Mouse (Mus musculus): ENCODE measurements around the gene Nfkbid. TPM values are rescaled to one million over a fixed set of nuclear protein-coding genes. Genes with fewer than 3 reads are reported as not detected.
A peak's percentile ranks its signal among the peaks of the same experiment; 100 is the strongest.

The Nfkbid gene
- polyA plus RNA-seq, 1 experiment from 2014 or later: 2.0 TPM

DNA sequence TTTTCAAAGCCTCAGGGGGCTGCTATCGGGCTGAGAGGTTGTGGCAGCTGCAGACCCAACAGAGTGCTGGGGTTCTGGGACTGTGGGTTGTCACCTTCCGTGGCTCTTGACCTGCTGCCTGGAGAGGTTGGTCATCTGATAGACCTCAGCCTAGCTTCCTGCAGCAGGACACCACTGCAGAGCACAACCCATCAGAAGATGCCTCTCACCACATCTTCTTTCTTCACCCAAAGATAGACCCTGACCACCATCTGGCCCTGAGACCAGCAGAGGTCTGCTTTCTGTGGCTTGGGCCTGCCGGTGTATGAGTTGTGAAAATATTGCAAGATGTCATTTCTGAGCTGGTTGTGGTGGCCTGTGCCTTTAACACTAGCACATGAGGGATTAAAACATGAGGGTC lies 10.5 kb upstream of the Nfkbid start:
- Histone ChIP-seq H3K27ac (no peak overlapping the region), H3K4me2 (no peak overlapping the region), H3K4me3 (replicated peaks) (no peak overlapping the region), H3K27me3 (0 out of 2 replicates have a peak, but pooled peaks cover 4% of the 10 kb centered on the region), H3K4me1 (no peaks in the 10 kb centered on the region), H3K9ac (no peak overlapping the region), H3K36me3 (no peaks in the 10 kb centered on the region), H3K9me3 (replicated peaks) (no peaks in the 10 kb centered on the region)
- WGBS: 61% methylated on average over 3 of the region's 3 CpGs
- ATAC-seq (replicated peaks; ENCODE audit: low FRiP score): no peak

DNA sequence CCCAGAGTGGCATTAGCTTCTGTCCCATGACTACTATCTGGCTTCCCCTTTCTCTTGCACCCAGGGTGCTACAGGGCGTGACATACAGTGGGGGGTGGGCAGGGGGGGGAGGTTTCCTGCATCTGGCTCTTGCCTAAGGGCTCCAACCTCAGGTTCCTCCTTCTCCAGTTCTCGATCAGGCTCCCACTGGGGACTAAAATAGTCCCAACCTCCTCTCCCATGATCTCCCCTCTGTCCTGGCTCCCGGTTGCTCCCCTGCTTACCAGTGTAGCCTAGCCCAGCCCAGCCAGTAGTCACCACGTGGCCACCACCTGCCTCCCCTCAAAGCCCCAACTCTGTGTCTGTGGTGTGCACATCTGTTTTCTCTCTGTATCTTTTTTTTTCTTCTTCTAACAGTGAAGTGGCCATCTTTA lies 8.8 kb upstream of the Nfkbid start:
- Histone ChIP-seq H3K9me3 (replicated peaks) (no peaks in the 10 kb centered on the region), H3K27ac (no peak overlapping the region; the same call in 1 of the 2 replicates), H3K36me3 (no peaks in the 10 kb centered on the region), H3K9ac (no peak overlapping the region), H3K4me2 (no peak overlapping the region), H3K4me3 (replicated peaks) (no peak overlapping the region), H3K27me3 (0 out of 2 replicates have a peak, but pooled peaks cover 4% of the 10 kb centered on the region), H3K4me1 (no peaks in the 10 kb centered on the region)
- ATAC-seq (replicated peaks; ENCODE audit: low FRiP score): no peak
- WGBS: 42% methylated on average over 4 of the region's 4 CpGs

GRCm38 (mm10) chr7:30413596-30413995 lies 7.9 kb upstream of the Nfkbid start, which contains the start of gene Tyrobp:
TSS of gene Tyrobp (plus strand) at chr7:30413760.
- H3K4me2 ChIP-seq: no peak within 1 kb of the TSS
- WGBS: 68% methylated on average over 5 of the region's 5 CpGs
- no peak within 1 kb of the TSS for H3K4me3 ChIP-seq (replicated peaks)
- H3K27ac ChIP-seq: no peak within 1 kb of the TSS; the same call in 1 of the 2 replicates
- H3K36me3 ChIP-seq: no peaks in the 10 kb centered on the region
- H3K9me3 ChIP-seq (replicated peaks): no peaks in the 10 kb centered on the region
- no peaks in the 10 kb centered on the region for H3K4me1 ChIP-seq
- ATAC-seq (replicated peaks; ENCODE audit: low FRiP score): no peak
- 0 out of 2 replicates have a peak, but pooled peaks cover 4% of the 10 kb centered on the region for H3K27me3 ChIP-seq
- no peak within 1 kb of the TSS for H3K9ac ChIP-seq

DNA sequence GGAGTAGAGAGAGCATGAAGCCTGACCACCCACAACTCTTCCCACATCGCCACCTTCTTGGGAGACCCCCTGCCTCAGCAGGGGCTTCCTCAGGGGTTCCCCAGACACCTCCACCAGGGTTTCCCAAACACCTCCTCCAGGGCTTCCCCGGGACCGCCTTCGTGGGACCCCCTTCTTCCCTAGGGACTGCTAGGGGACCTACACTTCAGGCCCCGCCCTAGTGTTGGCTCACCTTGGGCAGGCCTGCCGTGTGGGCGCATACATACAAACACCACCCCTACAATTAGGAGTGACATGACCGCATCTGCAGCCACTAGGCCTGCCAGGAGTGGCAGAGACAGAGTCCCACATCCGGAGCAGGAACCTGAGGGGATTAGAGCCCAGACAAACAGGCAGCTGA lies 3.7 kb upstream of the Nfkbid start:
- Histone ChIP-seq H3K4me1 (peaks cover 17% of the 10 kb centered on the region), H3K27ac (no peak overlapping the region), H3K9ac (no peak overlapping the region), H3K27me3 (0 out of 2 replicates have a peak, but pooled peaks cover 9% of the 10 kb centered on the region), H3K4me3 (replicated peaks) (no peak overlapping the region), H3K9me3 (replicated peaks) (peaks cover 6% of the 10 kb centered on the region; the same call in 1 of the 2 replicates), H3K4me2 (no peak overlapping the region), H3K36me3 (no peaks in the 10 kb centered on the region)
- no peak for ATAC-seq (replicated peaks; ENCODE audit: low FRiP score)
- WGBS: 82% methylated on average over 9 of the region's 9 CpGs

GRCm38 (mm10) chr7:30419561-30420499 lies 1.7 kb upstream of the Nfkbid start, which contains the start of gene Hcst:
TSS of gene Hcst (minus strand) at chr7:30419854.
- 68% methylated on average over 10 of the region's 10 CpGs for WGBS
- no peak within 1 kb of the TSS for H3K27ac ChIP-seq
- H3K4me2 ChIP-seq: no peak within 1 kb of the TSS
- peaks cover 6% of the 10 kb centered on the region; the same call in 1 of the 2 replicates for H3K9me3 ChIP-seq (replicated peaks)
- no peak within 1 kb of the TSS for H3K4me3 ChIP-seq (replicated peaks)
- 0 out of 2 replicates have a peak, but pooled peaks cover 9% of the 10 kb centered on the region for H3K27me3 ChIP-seq
- peaks cover 24% of the 10 kb centered on the region for H3K4me1 ChIP-seq
- no peak within 1 kb of the TSS for H3K9ac ChIP-seq
- no peaks in the 10 kb centered on the region for H3K36me3 ChIP-seq
- no peak for ATAC-seq (replicated peaks; ENCODE audit: low FRiP score)

DNA sequence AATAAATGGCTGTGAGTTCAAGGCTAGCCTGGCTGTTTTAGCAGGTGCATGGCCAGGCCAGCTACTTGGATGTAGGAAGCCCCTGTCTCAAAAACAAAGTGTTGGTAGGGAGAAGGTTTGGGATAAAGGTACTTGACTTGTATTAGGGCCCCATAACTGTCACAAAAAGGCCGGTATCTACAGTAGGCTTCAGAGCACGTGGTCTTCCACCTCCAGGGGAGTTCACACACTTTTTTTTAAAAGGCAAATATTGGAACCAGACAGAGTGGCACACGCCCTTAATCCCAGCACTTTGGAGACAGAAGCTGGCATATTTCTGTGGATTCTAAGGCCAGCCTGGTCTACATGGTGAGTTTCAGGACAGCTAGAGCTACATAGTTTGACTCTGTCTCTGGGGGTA lies 859 bp upstream of the Nfkbid start:
- Histone ChIP-seq H3K36me3 (peaks cover 6% of the 10 kb centered on the region; the same call in 1 of the 2 replicates), H3K27ac (no peak overlapping the region), H3K27me3 (0 out of 2 replicates have a peak, but pooled peaks cover 9% of the 10 kb centered on the region), H3K9me3 (replicated peaks) (peaks cover 6% of the 10 kb centered on the region; the same call in 1 of the 2 replicates), H3K4me1 (peaks cover 24% of the 10 kb centered on the region), H3K4me2 (no peak overlapping the region), H3K4me3 (replicated peaks) (no peak overlapping the region), H3K9ac (no peak overlapping the region)
- WGBS: 86% methylated on average over 3 of the region's 3 CpGs
- no peak for ATAC-seq (replicated peaks; ENCODE audit: low FRiP score)

DNA sequence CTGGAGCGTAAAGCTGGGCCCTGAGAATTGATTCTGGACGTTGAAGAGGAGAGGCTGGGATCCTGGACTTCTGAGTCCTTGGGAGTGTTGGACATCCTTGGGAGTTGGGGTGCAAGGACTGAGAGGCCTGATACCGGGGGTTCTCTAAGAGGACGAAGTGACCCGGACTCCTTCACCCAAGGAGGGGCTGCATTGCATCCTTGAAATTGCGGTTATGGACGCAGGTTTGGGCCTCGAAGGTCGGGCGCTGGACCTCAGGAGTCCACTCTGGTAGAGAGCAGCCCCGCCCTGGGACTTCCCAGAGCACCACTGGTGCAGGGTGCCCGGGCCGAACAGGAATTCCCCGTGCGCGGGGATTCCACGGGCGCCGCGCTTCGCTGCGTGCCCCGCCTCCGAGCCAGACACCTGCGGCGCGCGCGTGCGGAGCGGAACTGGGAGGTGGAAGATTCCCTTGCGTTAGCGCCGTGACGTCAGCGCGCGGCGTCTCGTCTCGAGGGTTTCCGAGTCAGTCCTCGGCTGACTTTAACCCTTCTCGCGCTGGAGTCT lies 431 bp downstream of the Nfkbid start:
- Histone ChIP-seq H3K27me3 (0 out of 2 replicates have a peak, but pooled peaks cover 9% of the 10 kb centered on the region), H3K4me2 (peak overlapping the region; percentile 97), H3K4me1 (peaks cover 24% of the 10 kb centered on the region), H3K27ac (peak overlapping the region; percentile 74), H3K36me3 (peaks cover 13% of the 10 kb centered on the region), H3K9me3 (replicated peaks) (peaks cover 6% of the 10 kb centered on the region; the same call in 1 of the 2 replicates), H3K9ac (peak overlapping the region; percentile 57), H3K4me3 (replicated peaks) (peak overlapping the region; percentile 64)
- under 1% methylated on average over 45 of the region's 45 CpGs for WGBS
- peak; percentile 78 for ATAC-seq (replicated peaks; ENCODE audit: low FRiP score)

- H3K4me2 ChIP-seq: peak overlapping the region; percentile 97
- H3K9ac ChIP-seq: peak overlapping the region; percentile 57
- peaks cover 6% of the 10 kb centered on the region; the same call in 1 of the 2 replicates for H3K9me3 ChIP-seq (replicated peaks)
- H3K4me3 ChIP-seq (replicated peaks): peak overlapping the region; percentile 64
- 0 out of 2 replicates have a peak, but pooled peaks cover 9% of the 10 kb centered on the region for H3K27me3 ChIP-seq
- peak overlapping the region; percentile 74 for H3K27ac ChIP-seq
- peak; percentile 41 for ATAC-seq (replicated peaks; ENCODE audit: low FRiP score)
- WGBS: 10% methylated on average over 9 of the region's 9 CpGs
- H3K4me1 ChIP-seq: peaks cover 24% of the 10 kb centered on the region
- peaks cover 15% of the 10 kb centered on the region for H3K36me3 ChIP-seq
These were observed 1.0 kb downstream of the Nfkbid start for GRCm38 (mm10) chr7:30422560-30422959.

- Histone ChIP-seq H3K9me3 (replicated peaks) (peaks cover 6% of the 10 kb centered on the region; the same call in 1 of the 2 replicates), H3K4me2 (peak overlapping the region; percentile 97), H3K9ac (peak overlapping the region; percentile 57), H3K36me3 (peaks cover 15% of the 10 kb centered on the region), H3K27ac (peak overlapping the region; percentile 74), H3K4me1 (peaks cover 24% of the 10 kb centered on the region), H3K27me3 (0 out of 2 replicates have a peak, but pooled peaks cover 9% of the 10 kb centered on the region), H3K4me3 (replicated peaks) (peak overlapping the region; percentile 64)
- 35% methylated on average over 23 of the region's 23 CpGs for WGBS
- no peak for ATAC-seq (replicated peaks; ENCODE audit: low FRiP score)
These were observed 1.6 kb downstream of the Nfkbid start for GRCm38 (mm10) chr7:30423071-30423641.

- ATAC-seq (replicated peaks; ENCODE audit: low FRiP score): no peak
- H3K9ac ChIP-seq: no peak overlapping the region
- H3K4me1 ChIP-seq: no peaks in the 10 kb centered on the region
- H3K36me3 ChIP-seq: peaks cover 15% of the 10 kb centered on the region
- H3K27ac ChIP-seq: no peak overlapping the region
- no peak overlapping the region for H3K4me3 ChIP-seq (replicated peaks)
- peaks cover 4% of the 10 kb centered on the region; the same call in 1 of the 2 replicates for H3K27me3 ChIP-seq
- no peaks in the 10 kb centered on the region for H3K9me3 ChIP-seq (replicated peaks)
- no peak overlapping the region for H3K4me2 ChIP-seq
These were observed 7.8 kb downstream of the Nfkbid start for GRCm38 (mm10) chr7:30429327-30429726.

GRCm38 (mm10) chr7:30430191-30430590 lies 8.7 kb downstream of the Nfkbid start:
- Histone ChIP-seq H3K4me1 (no peaks in the 10 kb centered on the region), H3K4me2 (no peak overlapping the region), H3K36me3 (peaks cover 13% of the 10 kb centered on the region), H3K9me3 (replicated peaks) (no peaks in the 10 kb centered on the region), H3K4me3 (replicated peaks) (no peak overlapping the region), H3K9ac (no peak overlapping the region), H3K27me3 (peaks cover 6% of the 10 kb centered on the region), H3K27ac (no peak overlapping the region)
- no peak for ATAC-seq (replicated peaks; ENCODE audit: low FRiP score)
- 42% methylated on average over 2 of the region's 2 CpGs for WGBS

Data from kidney, embryonic 15.5 days (tissue).